ENCODE assay signal across 15 mouse cellular contexts in the genomic region with DNA sequence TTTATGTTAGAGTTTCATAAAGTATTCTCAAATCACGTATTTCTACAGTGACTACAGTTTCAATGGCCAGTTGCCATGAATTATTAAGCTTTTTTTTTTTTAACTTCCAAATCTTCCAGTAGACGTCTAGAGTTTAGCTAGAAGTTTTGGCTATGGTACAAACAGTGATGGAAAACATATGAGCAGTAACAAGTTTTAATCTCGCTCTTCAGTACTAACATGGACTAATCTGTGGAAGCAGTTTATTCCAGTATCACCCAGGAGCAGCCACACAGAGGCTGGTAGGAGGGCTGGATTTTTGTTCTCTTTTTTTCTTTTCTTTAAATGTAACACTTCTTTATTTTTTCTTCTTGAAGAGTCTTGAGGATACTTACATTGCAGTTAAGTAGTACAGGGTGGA. TPM values are rescaled to one million over a fixed set of nuclear protein-coding genes. Genes with fewer than 3 reads are reported as not detected.
DNase-seq lines count a peak whose midpoint lies in the region; ATAC-seq lines count a peak whose summit lies in the region.
"Had no signal": no experiment of that assay in that cellular context is flagged by ENCODE, and none has a peak within 500 bp of the region (broad histone marks: within the 10 kb centered on the region; RNA-seq: fewer than 3 reads in every experiment).

Aspn (plus strand) TSS at position 165 of the 400 bp plus-strand sequence.

- H3K9me3 ChIP-seq in lung, embryonic 15.5 days: no peaks in the 10 kb centered on the region
- H3K9me3 ChIP-seq in stomach, embryonic 16.5 days (replicated peaks; ENCODE audit: control insufficient read depth, low read length): no peaks in the 10 kb centered on the region
- H3K9me3 ChIP-seq: midbrain, embryonic 13.5 days had no signal

- peak; percentile 67; the same call in 1 of the 2 replicates for ATAC-seq in lung, embryonic 15.5 days (ENCODE audit: borderline replicate concordance, extremely low read depth, low FRiP score, low TSS enrichment)
- ATAC-seq in stomach, embryonic 16.5 days (ENCODE audit: insufficient read depth, low FRiP score): peak; percentile 76; the same call in 1 of the 2 replicates
- no peak for ATAC-seq in megakaryocyte, adult 5-6 weeks (ENCODE audit: poor library complexity, severe bottlenecking)
- ATAC-seq: inflammation-experienced regulatory T-cells, adult 6 months; midbrain, embryonic 13.5 days had no signal

- H3K4me2 ChIP-seq in lung, embryonic 15.5 days: no peak within 1 kb of the TSS
- H3K4me2 ChIP-seq in stomach, embryonic 16.5 days (ENCODE audit: low read depth, low read length): peak within 1 kb of the TSS; percentile 35; the same call in 1 of the 2 replicates
- H3K4me2 ChIP-seq: midbrain, embryonic 13.5 days had no signal

- no peak within 1 kb of the TSS for H3K27ac ChIP-seq in lung, embryonic 15.5 days
- H3K27ac ChIP-seq in stomach, embryonic 16.5 days (ENCODE audit: low read length): peak within 1 kb of the TSS; percentile 72
- H3K27ac ChIP-seq: liver, embryonic 14.5 days; midbrain, embryonic 13.5 days had no signal

- no peaks in the 10 kb centered on the region for H3K4me1 ChIP-seq in lung, embryonic 15.5 days
- H3K4me1 ChIP-seq in stomach, embryonic 16.5 days (ENCODE audit: control insufficient read depth, insufficient read depth, low read length): peaks cover 5% of the 10 kb centered on the region; the same call in 1 of the 2 replicates
- H3K4me1 ChIP-seq: midbrain, embryonic 13.5 days had no signal

- no peaks in the 10 kb centered on the region for H3K27me3 ChIP-seq in lung, embryonic 15.5 days
- H3K27me3 ChIP-seq in stomach, embryonic 16.5 days (ENCODE audit: control insufficient read depth, insufficient read depth, low read length): no peaks in the 10 kb centered on the region
- H3K27me3 ChIP-seq: midbrain, embryonic 13.5 days had no signal

- intact Hi-C loops in heart, postnatal 25 days (cut with DNase I): no loop called here

- H3K9ac ChIP-seq in lung, embryonic 15.5 days: no peak within 1 kb of the TSS
- H3K9ac ChIP-seq in stomach, embryonic 16.5 days (ENCODE audit: low read length): no peak within 1 kb of the TSS
- H3K9ac ChIP-seq: liver, embryonic 14.5 days; midbrain, embryonic 13.5 days had no signal

- DNase-seq in adrenal gland, postnatal 10 days: no peak
- no peak for DNase-seq in adrenal gland, postnatal 25 days
- no peak for DNase-seq in lung, adult 18-20 months
- DNase-seq in heart, postnatal 25 days (ENCODE audit: low spot score): no peak
- no peak for DNase-seq in layer of hippocampus, adult 9-11 months
- DNase-seq: cerebellum, adult 8-10 months; thymus, postnatal 4 days had no signal

- no peaks in the 10 kb centered on the region for H3K36me3 ChIP-seq in lung, embryonic 15.5 days
- no peaks in the 10 kb centered on the region for H3K36me3 ChIP-seq in stomach, embryonic 16.5 days (ENCODE audit: control insufficient read depth, insufficient read depth, low read length)
- H3K36me3 ChIP-seq: midbrain, embryonic 13.5 days had no signal

- WGBS in lung, embryonic 15.5 days: 55% methylated on average over 3 of the region's 3 CpGs
- 37% methylated on average over 3 of the region's 3 CpGs for WGBS in stomach, embryonic 16.5 days

- H3K4me3 ChIP-seq in lung, embryonic 15.5 days: no peak within 1 kb of the TSS
- peak within 1 kb of the TSS; percentile 25 for H3K4me3 ChIP-seq in stomach, embryonic 16.5 days (replicated peaks; ENCODE audit: low read length)
- H3K4me3 ChIP-seq: erythroblast, embryonic 14.5 days; midbrain, embryonic 13.5 days had no signal

RNA-seq across cellular contexts. Expression of gene Aspn, which starts in this region (rescaled TPM):
- total RNA-seq in adrenal gland, postnatal 10 days (2021): 10 to 100 TPM; 34.8 to 50.4 TPM
- 2.8 and 3.3 TPM in 2 replicates for total RNA-seq in adrenal gland, postnatal 25 days (2021)
- 30.6 and 32.0 TPM in 2 replicates for polyA plus RNA-seq in lung, embryonic 15.5 days (2015; fragmentation: Nextera tagmentation; extraction: Ambion mirVana)
- total RNA-seq in heart, postnatal 25 days (2021): 10 to 100 TPM; 24.0 to 28.6 TPM
- polyA plus RNA-seq in stomach, embryonic 16.5 days (2015; fragmentation: Nextera tagmentation; extraction: Ambion mirVana): 119 and 131 TPM in 2 replicates
- not detected in 2 replicates for total RNA-seq in megakaryocyte, adult 5-6 weeks (2015)
- not detected in 2 replicates for total RNA-seq in megakaryocyte, adult 5-6 weeks (2017)
- total RNA-seq: ES-E14 had no signal
- polyA plus RNA-seq: erythroblast, embryonic 14.5 days had no signal
